Mouse (Mus musculus): ENCODE results near the gene Sec24d. TPM values are rescaled to one million over a fixed set of nuclear protein-coding genes. Genes with fewer than 3 reads are reported as not detected.

Sec24d gene
- total RNA-seq, 1 experiment from 2014 or later, result 93.5 TPM

GRCm38 (mm10) chr3:123296654-123297053 lies 29.4 kb downstream of the Sec24d start:
- no peak for DNase-seq

- no peak for DNase-seq
These were observed 31.0 kb downstream of the Sec24d start for GRCm38 (mm10) chr3:123298283-123298682.

- no peak for DNase-seq
These were observed 34.3 kb downstream of the Sec24d start for GRCm38 (mm10) chr3:123301521-123301920.

- no peak for DNase-seq
These were observed 38.4 kb downstream of the Sec24d start for GRCm38 (mm10) chr3:123305611-123306010.

GRCm38 (mm10) chr3:123307446-123307845 lies 40.2 kb downstream of the Sec24d start:
- DNase-seq, result peak; percentile 33

- no peak for DNase-seq
These were observed 41.9 kb downstream of the Sec24d start for GRCm38 (mm10) chr3:123309141-123309540.

- no peak for DNase-seq
These were observed 45.3 kb downstream of the Sec24d start for GRCm38 (mm10) chr3:123312477-123313062.

- no peak for DNase-seq
These were observed 46.2 kb downstream of the Sec24d start for GRCm38 (mm10) chr3:123313477-123313876.

- DNase-seq, result no peak
These were observed 46.8 kb downstream of the Sec24d start for GRCm38 (mm10) chr3:123313920-123314614.

GRCm38 (mm10) chr3:123316066-123316465 lies 48.8 kb downstream of the Sec24d start:
- no peak for DNase-seq

- DNase-seq, result no peak
These were observed 49.8 kb downstream of the Sec24d start for GRCm38 (mm10) chr3:123317081-123317480.

GRCm38 (mm10) chr3:123320341-123320740 lies 53.1 kb downstream of the Sec24d start:
- no peak for DNase-seq

- no peak for DNase-seq
These were observed 54.4 kb downstream of the Sec24d start for GRCm38 (mm10) chr3:123321612-123322011.

- DNase-seq, result no peak
These were observed 54.9 kb downstream of the Sec24d start for GRCm38 (mm10) chr3:123322147-123322546.

GRCm38 (mm10) chr3:123324326-123324725 lies 57.1 kb downstream of the Sec24d start:
- no peak for DNase-seq

GRCm38 (mm10) chr3:123329251-123329650 lies 62.0 kb downstream of the Sec24d start:
- peak; percentile 62 for DNase-seq

- no peak for DNase-seq
These were observed 63.0 kb downstream of the Sec24d start for GRCm38 (mm10) chr3:123330221-123330620.

- DNase-seq, result no peak
These were observed 65.2 kb downstream of the Sec24d start for GRCm38 (mm10) chr3:123332330-123333054.

- DNase-seq, result peak; percentile 58
These were observed 65.8 kb downstream of the Sec24d start for GRCm38 (mm10) chr3:123333055-123333424.

GRCm38 (mm10) chr3:123334947-123335346 lies 67.7 kb downstream of the Sec24d start:
- DNase-seq, result no peak

- DNase-seq, result peak; percentile 55
These were observed 68.2 kb downstream of the Sec24d start for GRCm38 (mm10) chr3:123335480-123335879.

- DNase-seq, result no peak
These were observed 69.2 kb downstream of the Sec24d start for GRCm38 (mm10) chr3:123336455-123336854.

- no peak for DNase-seq
These were observed 69.7 kb downstream of the Sec24d start for GRCm38 (mm10) chr3:123336951-123337350.
